Mouse (Mus musculus) layer of hippocampus, adult 2 months (tissue): ENCODE measurements at regions not wholly inside any gene's neighbourhood (a gene's known extent, or its start where the extent isn't known, plus 50 kb on each side); places are given as distances from the start of the nearest gene placed in this dataset.

ENCODE experiments used
- DNase-seq, 2 experiments: peaks; one replicate each; pipeline ENCODE4 v3.0.0; 2022; ENCODE audit warnings: low spot score in 2 of 2
- H3K27ac ChIP-seq: fragments of 200-600 bp; 2 replicates; pipeline ENCODE4 v1.8.1; 2022
- H3K4me3 ChIP-seq: fragments of 200-600 bp; 2 replicates; pipeline ENCODE4 v1.8.1; 2022; ENCODE audit warnings: mild to moderate bottlenecking
- CTCF ChIP-seq: fragments of 200-600 bp; conservative IDR thresholded peaks from 2 replicates; pipeline ENCODE4 v1.8.1; 2022; ENCODE audit warnings: antibody characterized with exemption, mild to moderate bottlenecking, moderate library complexity

- Histone ChIP-seq H3K27ac (no peak overlapping the region), H3K4me3 (no peak overlapping the region)
- DNase-seq = no peak
- TF ChIP-seq CTCF = no peak
These were observed 91.0 kb upstream of the Gjb6 start for GRCm38 (mm10) chr14:57224381-57224780.

GRCm38 (mm10) chr14:57220343-57220742 lies 86.9 kb upstream of the Gjb6 start:
- DNase-seq = no peak
- Histone ChIP-seq H3K4me3 (no peak overlapping the region), H3K27ac (no peak overlapping the region)
- no peak for TF ChIP-seq CTCF

GRCm38 (mm10) chr14:57219643-57220042 lies 86.2 kb upstream of the Gjb6 start:
- no peak for DNase-seq
- no peak overlapping the region for H3K4me3 ChIP-seq
- 0 out of 2 replicates have a peak, but pooled peaks have one; percentile 28 for TF ChIP-seq CTCF
- no peak overlapping the region for H3K27ac ChIP-seq

- Histone ChIP-seq H3K27ac (no peak overlapping the region), H3K4me3 (no peak overlapping the region)
- DNase-seq = no peak
- no peak for TF ChIP-seq CTCF
These were observed 85.7 kb upstream of the Gjb6 start for GRCm38 (mm10) chr14:57219097-57219618.

- Histone ChIP-seq H3K4me3 (no peak overlapping the region), H3K27ac (no peak overlapping the region)
- DNase-seq = no peak
- no peak for TF ChIP-seq CTCF
These were observed 54.4 kb upstream of the Gjb6 start for GRCm38 (mm10) chr14:57187814-57188213.
